In the genomic region with DNA sequence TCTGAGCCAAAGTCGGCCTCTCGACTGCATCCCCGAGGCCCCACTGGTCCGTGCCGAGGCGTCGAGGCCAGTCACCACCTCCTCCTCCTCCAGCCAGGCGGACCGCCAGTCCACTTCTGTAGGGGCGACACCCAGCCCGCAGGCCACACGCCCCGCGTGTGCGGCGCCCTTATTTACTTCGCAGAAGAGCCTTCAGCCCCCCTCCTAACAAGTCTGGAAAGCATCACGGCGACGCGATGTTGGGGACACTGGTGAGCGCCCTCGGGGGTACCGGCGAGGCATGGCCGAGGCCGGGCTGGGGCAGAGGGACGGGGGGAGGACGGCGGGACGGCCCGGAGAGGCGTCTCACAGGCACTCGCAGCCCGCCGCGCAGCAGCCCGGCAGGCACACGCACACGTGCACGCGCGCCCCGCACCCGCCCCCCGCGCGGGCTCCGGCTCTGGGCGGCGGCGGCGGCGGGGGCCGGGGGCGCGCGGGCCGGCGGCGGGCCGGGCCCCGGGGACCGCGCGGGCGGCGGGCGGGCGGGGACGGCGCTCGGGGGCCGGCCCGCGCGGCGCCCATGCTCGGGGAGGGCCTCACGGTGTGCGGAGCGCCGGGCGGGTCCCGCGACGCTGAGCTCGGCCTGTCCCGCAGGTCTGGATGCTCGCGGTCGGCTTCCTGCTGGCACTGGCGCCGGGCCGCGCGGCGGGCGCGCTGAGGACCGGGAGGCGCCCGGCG, we compare ENCODE assay signal across 8 mouse cellular contexts. TPM values are rescaled to one million over a fixed set of nuclear protein-coding genes. Genes with fewer than 3 reads are reported as not detected.
DNase-seq lines count a peak whose midpoint lies in the region; ATAC-seq and TF ChIP-seq lines count a peak whose summit lies in the region.

Gene Il17d (plus strand): TSS at position 107 of the 717 bp plus-strand sequence.

- H3K4me1 ChIP-seq in ES-E14 (ENCODE audit: control insufficient read depth in 2 of 2, insufficient read depth in 2 of 2, low read length in 2 of 2, poor library complexity in 1 of 2): peaks cover 5 to 30% of the 10 kb centered on the region in 2 experiments
- peaks cover 9% of the 10 kb centered on the region; the same call in 1 of the 2 replicates for H3K4me1 ChIP-seq in cortical plate, adult 2 months (ENCODE audit: control insufficient read depth, insufficient read depth, low read length)
- no peaks in the 10 kb centered on the region for H3K4me1 ChIP-seq in heart, embryonic 11.5 days (ENCODE audit: control insufficient read depth, insufficient read depth, low read length)
- 0 out of 2 replicates have a peak, but pooled peaks cover 5% of the 10 kb centered on the region for H3K4me1 ChIP-seq in stomach, embryonic 15.5 days

- no peaks in the 10 kb centered on the region for H3K9me3 ChIP-seq in ES-E14 (ENCODE audit: control insufficient read depth, insufficient read depth, low read depth, low read length)
- H3K9me3 ChIP-seq in heart, embryonic 11.5 days (replicated peaks; ENCODE audit: control insufficient read depth, low read length): no peaks in the 10 kb centered on the region
- no peaks in the 10 kb centered on the region for H3K9me3 ChIP-seq in stomach, embryonic 15.5 days

- ATAC-seq in heart, embryonic 11.5 days (replicated peaks; ENCODE audit: insufficient number of reproducible peaks, low FRiP score, low TSS enrichment): peak; percentile 33
- ATAC-seq in stomach, embryonic 15.5 days (ENCODE audit: insufficient read depth, low FRiP score, low read depth): peak; percentile 32

- peak; percentile 45 to 74 for DNase-seq in adrenal gland, adult (ENCODE audit: inconsistent age in 2 of 2, low spot score in 1 of 2)
- no peak for DNase-seq in adrenal gland, adult 8-10 months
- no peak for DNase-seq in ES-E14 (ENCODE audit: low read depth, low spot score)
- peak; percentile 44 for DNase-seq in kidney, postnatal 14 days
- DNase-seq in lung, postnatal 36 days: peak; percentile 26

- no peak for TF ChIP-seq CTCF in cortical plate, adult 2 months (IDR thresholded peaks at IDR 0.05; ENCODE audit: extremely low read depth, insufficient read depth, low read length)

- peak within 1 kb of the TSS; percentile 94 for H3K9ac ChIP-seq in ES-E14 (ENCODE audit: insufficient read depth, low read depth, low read length, poor library complexity, severe bottlenecking)
- H3K9ac ChIP-seq in heart, embryonic 11.5 days (ENCODE audit: low read depth, low read length): peak within 1 kb of the TSS; percentile 64; the same call in 1 of the 2 replicates
- peak within 1 kb of the TSS; percentile 61 for H3K9ac ChIP-seq in stomach, embryonic 15.5 days

- in situ Hi-C loops in ES-E14 (cut with MboI; ENCODE audit: low sequenced_read_pairs in 2 of 2, unreplicated experiment in 2 of 2): no loop called here

- peak within 1 kb of the TSS; percentile 96 for H3K27ac ChIP-seq in ES-E14 (ENCODE audit: insufficient read depth, low read depth, low read length, poor library complexity, severe bottlenecking)
- H3K27ac ChIP-seq in cortical plate, adult 2 months (ENCODE audit: insufficient read depth, low read length): peak within 1 kb of the TSS; percentile 88
- no peak within 1 kb of the TSS for H3K27ac ChIP-seq in heart, embryonic 11.5 days (ENCODE audit: low read depth, low read length)
- H3K27ac ChIP-seq in stomach, embryonic 15.5 days: peak within 1 kb of the TSS; percentile 73

- peaks cover 26% of the 10 kb centered on the region for H3K27me3 ChIP-seq in heart, embryonic 11.5 days (ENCODE audit: control insufficient read depth, insufficient read depth, low read length)
- H3K27me3 ChIP-seq in stomach, embryonic 15.5 days (replicated peaks): no peaks in the 10 kb centered on the region

- peak within 1 kb of the TSS; percentile 82 to 90 for H3K4me3 ChIP-seq in ES-E14 (ENCODE audit: insufficient read depth in 1 of 2, low read depth in 1 of 2, low read length in 2 of 2, poor library complexity in 1 of 2, severe bottlenecking in 1 of 2)
- peak within 1 kb of the TSS; percentile 89 for H3K4me3 ChIP-seq in cortical plate, adult 2 months (ENCODE audit: insufficient read depth, low read length)
- H3K4me3 ChIP-seq in heart, embryonic 11.5 days (ENCODE audit: low read depth, low read length): peak within 1 kb of the TSS; percentile 67
- peak within 1 kb of the TSS; percentile 79 for H3K4me3 ChIP-seq in stomach, embryonic 15.5 days (replicated peaks)

- H3K4me2 ChIP-seq in heart, embryonic 11.5 days: peak within 1 kb of the TSS; percentile 94
- H3K4me2 ChIP-seq in stomach, embryonic 15.5 days: peak within 1 kb of the TSS; percentile 95

- WGBS in heart, embryonic 11.5 days (ENCODE audit: insufficient replicate concordance): 1% methylated on average over 59 of the region's 104 CpGs
- under 1% methylated on average over 62 of the region's 104 CpGs for WGBS in stomach, embryonic 15.5 days

- no peak for TF ChIP-seq POLR2A in cortical plate, adult 2 months (IDR thresholded peaks at IDR 0.05; ENCODE audit: extremely low read depth, insufficient read depth, low read length)

- peaks cover 8% of the 10 kb centered on the region; the same call in 1 of the 2 replicates for H3K36me3 ChIP-seq in ES-E14 (ENCODE audit: control insufficient read depth, insufficient read depth, low read length, poor library complexity, severe bottlenecking)
- H3K36me3 ChIP-seq in heart, embryonic 11.5 days (ENCODE audit: control insufficient read depth, insufficient read depth, low read length): no peaks in the 10 kb centered on the region
- no peaks in the 10 kb centered on the region for H3K36me3 ChIP-seq in stomach, embryonic 15.5 days

TF ChIP-seq in ES-E14, 5 proteins besides CTCF, POLR2A, EP300 and RAD21:
- TF ChIP-seq MAFK (IDR thresholded peaks at IDR 0.05; ENCODE audit: insufficient read depth, low read depth, low read length): no peak
- no peak for TF ChIP-seq CHD2 (IDR thresholded peaks at IDR 0.05; ENCODE audit: low read depth, low read length)
- no peak for TF ChIP-seq ZNF384 (IDR thresholded peaks at IDR 0.05; ENCODE audit: low read depth, low read length)
- TF ChIP-seq HCFC1 (IDR thresholded peaks at IDR 0.05; ENCODE audit: borderline replicate concordance, insufficient read depth, low read length): 0 out of 2 replicates have a peak, but pooled peaks have one; percentile 26
- TF ChIP-seq ZC3H11A (IDR thresholded peaks at IDR 0.05; ENCODE audit: borderline replicate concordance, low read depth, low read length): no peak
TF ChIP-seq in ES-E14: peak in this region for 1.

RNA-seq across cellular contexts. Expression of gene Il17d, which starts in this region (rescaled TPM):
- 1 to 10 TPM; 2.3 to 3.4 (median 2.6) TPM for total RNA-seq in adrenal gland, adult 8-10 months (2022)
- 2.6 and 5.3 TPM in 2 replicates for total RNA-seq in ES-E14 (2012; rRNA removed)
- 23.9 and 24.8 TPM in 2 replicates for polyA plus RNA-seq in cortical plate, adult 2 months (2012; rRNA removed)
- 0.45 and 0.49 TPM in 2 replicates for polyA plus RNA-seq in heart, embryonic 11.5 days (2014; fragmentation: Nextera tagmentation; extraction: Ambion mirVana)
- polyA plus RNA-seq in stomach, embryonic 15.5 days (2015; fragmentation: Nextera tagmentation; extraction: Ambion mirVana): 8.1 and 9.0 TPM in 2 replicates

Comparison
In these comparisons a context has a peak if more than half of its experiments do, and no peak if none do; other contexts are left out.
1. DNase-seq: peak in adrenal gland, adult (2 of 2), kidney, postnatal 14 days (single experiment) and lung, postnatal 36 days (single experiment); none in adrenal gland, adult 8-10 months (single experiment) and ES-E14 (single experiment).
2. Peak in ATAC-seq, H3K4me3 ChIP-seq, H3K9ac ChIP-seq and H3K4me2 ChIP-seq in heart, embryonic 11.5 days; RNA of the gene not detected or under 1 TPM.
3. Peak in every context shown above with its lines, with median percentiles within 50 percentile points of each other: H3K4me3 ChIP-seq and H3K9ac ChIP-seq.